Mouse (Mus musculus) G1E (cell line): ENCODE measurements around the gene Agap3.

Experiments used
- CTCF ChIP-seq: IDR thresholded peaks from 2 replicates; pipeline ENCODE4 v1.5.1; 2012; ENCODE audit warnings: low read depth, low read length, inconsistent platforms, mixed read lengths
- GATA1 ChIP-seq: IDR thresholded peaks from 2 replicates; pipeline ENCODE4 v1.6.1; 2012; ENCODE audit warnings: borderline replicate concordance, low read length, inconsistent platforms, mixed read lengths
- GATA2 ChIP-seq: IDR thresholded peaks from 2 replicates; pipeline ENCODE4 v1.6.1; 2012; ENCODE audit warnings: low read depth, low read length, inconsistent platforms, borderline replicate concordance

- TF ChIP-seq CTCF = no peak
- TF ChIP-seq GATA1 = no peak
- TF ChIP-seq GATA2 = no peak
Measured at GRCm38 (mm10) chr5:24484963-24485362, 33.0 kb downstream of the Agap3 start.
